Mouse (Mus musculus) neural tube, embryonic 15.5 days (tissue): ENCODE results near the gene Utp20. TPM values are rescaled to one million over a fixed set of nuclear protein-coding genes. Genes with fewer than 3 reads are reported as not detected.
"Not testable (repeated sequence)": the region's sequence is repeated elsewhere in the genome, so short reads cannot be mapped to it uniquely, and the experiment has no call there.

Experiments
- ATAC-seq: fragments of 200-750 bp; cut with Nextera tagmentation; 2 replicates; pipeline ENCODE4 v1.8.0; 2017; ENCODE audit warnings: mild to moderate bottlenecking, moderate TSS enrichment, moderate library complexity; ENCODE audit not compliant: low FRiP score
- H3K27ac ChIP-seq: fragments of 300-500 bp; sonication (generic); replicated peaks from 2 replicates; pipeline ENCODE4 v1.5.1; 2015; ENCODE audit warnings: mild to moderate bottlenecking, inconsistent platforms
- H3K27me3 ChIP-seq: fragments of 300-500 bp; sonication (generic); replicated peaks from 2 replicates; pipeline ENCODE4 v1.6.1; 2015; ENCODE audit warnings: inconsistent platforms
- H3K36me3 ChIP-seq: fragments of 300-500 bp; sonication (generic); 2 replicates; pipeline ENCODE4 v1.6.1; 2015; ENCODE audit warnings: inconsistent platforms
- H3K4me1 ChIP-seq: fragments of 300-500 bp; sonication (generic); 2 replicates; pipeline ENCODE4 v1.6.1; 2015; ENCODE audit warnings: inconsistent platforms
- H3K4me2 ChIP-seq: fragments of 300-500 bp; sonication (generic); 2 replicates; pipeline ENCODE4 v1.6.1; 2015; ENCODE audit warnings: inconsistent platforms, mild to moderate bottlenecking, moderate library complexity
- H3K4me3 ChIP-seq: fragments of 300-500 bp; sonication (generic); replicated peaks from 2 replicates; pipeline ENCODE4 v1.5.1; 2015; ENCODE audit warnings: mild to moderate bottlenecking, inconsistent platforms
- H3K9ac ChIP-seq: fragments of 300-500 bp; sonication (generic); replicated peaks from 2 replicates; pipeline ENCODE4 v1.6.1; 2015; ENCODE audit warnings: mild to moderate bottlenecking, inconsistent platforms
- H3K9me3 ChIP-seq: fragments of 300-500 bp; sonication (generic); replicated peaks from 2 replicates; pipeline ENCODE4 v1.6.1; 2016; ENCODE audit warnings: inconsistent platforms
- WGBS: fragments of 180-500 bp; shearing (Covaris S2); methylation state at CpG from one replicate; pipeline ENCODE4 v1.1.7; 2015; ENCODE audit warnings: mixed read lengths; 5-methylcytosine and 5-hydroxymethylcytosine counted together
- polyA plus RNA-seq: library from polyadenylated mRNA; unstranded; fragments of >200 nt; fragmentation: Nextera tagmentation; extraction: Ambion mirVana; gene quantifications from 2 replicates; pipeline ENCODE4 v1.2.1, GENCODE M21; 2015

The Utp20 gene
- polyA plus RNA-seq, 1 experiment from 2014 or later, result 8.2 TPM

DNA sequence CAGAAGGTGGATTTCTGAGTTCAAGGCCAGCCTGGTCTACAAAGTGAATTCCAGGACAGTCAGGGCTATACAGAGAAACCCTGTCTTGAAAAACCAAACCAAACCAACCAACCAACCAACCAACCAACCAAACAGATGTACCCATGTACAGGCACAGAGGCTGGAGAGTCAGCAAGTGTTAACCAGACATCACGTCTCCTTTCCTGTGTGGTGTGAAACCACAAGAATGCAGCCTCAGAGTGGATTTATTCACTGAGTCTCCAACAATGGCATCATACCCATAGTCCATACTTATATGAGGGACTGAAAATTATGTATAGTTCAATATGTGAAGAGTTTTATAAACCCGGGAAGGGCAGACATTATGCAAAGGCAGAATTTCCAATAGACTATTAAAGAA lies 43.5 kb downstream of the Utp20 start:
- not testable (repeated sequence) for H3K9ac ChIP-seq, ATAC-seq, H3K4me2 ChIP-seq, H3K27me3 ChIP-seq, H3K27ac ChIP-seq, H3K4me1 ChIP-seq, H3K4me3 ChIP-seq, H3K9me3 ChIP-seq
- WGBS, result 96% methylated on average over 2 of the region's 2 CpGs
- H3K36me3 ChIP-seq, result peaks cover 33% of the 10 kb centered on the region

DNA sequence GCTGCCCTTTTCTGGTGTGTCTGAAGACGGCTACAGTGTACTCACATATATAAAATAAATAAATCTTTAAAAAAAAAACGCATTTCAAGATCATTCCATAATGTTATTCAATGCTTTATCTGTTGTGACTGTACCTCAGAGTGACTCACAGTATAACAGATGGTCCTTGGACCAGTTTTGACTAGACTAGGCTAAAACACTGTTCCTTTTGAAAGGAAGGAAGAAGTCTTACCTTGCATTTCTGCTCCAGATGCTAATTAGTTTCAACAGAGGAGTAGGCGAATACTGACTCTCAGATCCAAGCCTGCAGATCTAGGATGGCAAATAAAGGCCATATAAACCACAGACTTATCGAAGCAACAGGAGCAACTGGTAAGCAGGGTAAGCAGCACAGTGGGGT lies 45.9 kb downstream of the Utp20 start:
- Histone ChIP-seq H3K9me3 (no peaks in the 10 kb centered on the region), H3K4me2 (no peak overlapping the region), H3K27me3 (no peaks in the 10 kb centered on the region), H3K9ac (no peak overlapping the region), H3K4me3 (no peak overlapping the region), H3K4me1 (no peaks in the 10 kb centered on the region), H3K27ac (no peak overlapping the region), H3K36me3 (peaks cover 33% of the 10 kb centered on the region)
- WGBS, result 92% methylated on average over 4 of the region's 4 CpGs
- ATAC-seq, result no peak

DNA sequence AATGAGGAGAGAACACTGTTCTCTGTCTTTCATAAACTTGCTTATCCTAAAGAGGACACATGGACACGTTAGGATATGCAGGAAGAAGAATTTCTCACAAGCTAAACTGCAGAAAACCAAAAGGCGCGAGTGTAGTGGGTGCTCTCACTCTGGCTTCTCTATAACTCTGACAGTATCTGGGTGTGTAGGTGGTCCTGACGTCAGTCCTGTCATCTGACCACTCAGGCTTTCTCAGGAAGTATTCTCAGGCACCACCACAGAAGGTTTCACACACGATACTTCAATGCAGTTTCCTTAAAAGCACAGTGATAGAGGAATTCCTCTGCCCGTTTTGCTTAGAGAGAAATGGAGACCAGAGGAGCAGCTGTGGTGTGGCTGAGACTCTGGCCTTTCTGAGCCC lies 50.4 kb downstream of the Utp20 start:
- no peaks in the 10 kb centered on the region for H3K4me1 ChIP-seq
- no peak overlapping the region for H3K9ac ChIP-seq
- peaks cover 40% of the 10 kb centered on the region for H3K36me3 ChIP-seq
- H3K27ac ChIP-seq, result no peak overlapping the region
- ATAC-seq, result no peak
- H3K9me3 ChIP-seq, result no peaks in the 10 kb centered on the region
- H3K4me2 ChIP-seq, result no peak overlapping the region
- 90% methylated on average over 6 of the region's 6 CpGs for WGBS
- H3K4me3 ChIP-seq, result no peak overlapping the region
- H3K27me3 ChIP-seq, result no peaks in the 10 kb centered on the region

DNA sequence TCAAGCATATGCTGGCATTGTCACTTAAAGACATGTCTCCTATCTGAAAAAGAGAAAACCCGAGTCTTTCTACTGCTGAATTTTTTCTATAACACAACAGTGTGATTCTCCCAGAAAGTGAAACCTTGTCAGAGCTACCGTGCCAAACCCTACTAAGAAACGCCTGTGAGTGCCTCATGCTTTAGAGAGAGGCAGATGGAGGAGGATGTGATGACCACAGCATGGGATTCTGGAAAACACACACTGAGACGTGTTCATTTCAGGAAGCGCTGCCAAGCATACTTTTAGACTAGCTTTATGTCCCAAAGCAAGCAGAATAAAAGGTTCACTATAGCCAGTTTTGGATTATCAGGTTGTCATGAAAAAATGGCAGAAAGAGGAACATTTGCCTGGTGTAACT lies 53.6 kb downstream of the Utp20 start:
- not testable (repeated sequence) for H3K27ac ChIP-seq, H3K9ac ChIP-seq, H3K27me3 ChIP-seq, H3K4me2 ChIP-seq, H3K4me3 ChIP-seq, H3K9me3 ChIP-seq, ATAC-seq, H3K4me1 ChIP-seq
- peaks cover 61% of the 10 kb centered on the region for H3K36me3 ChIP-seq
- 92% methylated on average over 5 of the region's 5 CpGs for WGBS

DNA sequence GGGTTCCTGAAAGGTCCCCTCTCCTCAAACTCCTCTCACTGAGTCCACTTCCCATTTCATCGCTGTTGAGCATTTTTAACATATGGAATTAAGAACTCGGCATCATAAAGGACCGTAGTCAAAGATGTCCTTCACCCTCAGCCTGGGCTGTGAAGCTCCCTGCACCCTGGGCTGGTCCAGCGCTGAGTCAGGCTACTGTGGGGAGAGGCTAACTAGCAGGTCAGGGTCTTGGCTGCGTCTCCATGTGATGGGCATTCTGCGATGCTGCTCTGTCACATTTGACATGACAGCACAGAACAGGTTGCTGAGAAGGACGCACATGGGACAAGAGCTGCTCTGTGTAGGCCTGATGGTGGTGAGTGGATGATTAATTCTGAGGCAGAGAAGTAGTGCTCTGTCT lies 56.9 kb downstream of the Utp20 start:
- H3K36me3 ChIP-seq, result peaks cover 72% of the 10 kb centered on the region
- no peaks in the 10 kb centered on the region for H3K9me3 ChIP-seq
- ATAC-seq, result no peak
- H3K4me2 ChIP-seq, result no peak overlapping the region
- H3K4me1 ChIP-seq, result no peaks in the 10 kb centered on the region
- H3K4me3 ChIP-seq, result no peak overlapping the region
- H3K9ac ChIP-seq, result no peak overlapping the region
- no peaks in the 10 kb centered on the region for H3K27me3 ChIP-seq
- no peak overlapping the region for H3K27ac ChIP-seq
- WGBS, result 97% methylated on average over 7 of the region's 7 CpGs

DNA sequence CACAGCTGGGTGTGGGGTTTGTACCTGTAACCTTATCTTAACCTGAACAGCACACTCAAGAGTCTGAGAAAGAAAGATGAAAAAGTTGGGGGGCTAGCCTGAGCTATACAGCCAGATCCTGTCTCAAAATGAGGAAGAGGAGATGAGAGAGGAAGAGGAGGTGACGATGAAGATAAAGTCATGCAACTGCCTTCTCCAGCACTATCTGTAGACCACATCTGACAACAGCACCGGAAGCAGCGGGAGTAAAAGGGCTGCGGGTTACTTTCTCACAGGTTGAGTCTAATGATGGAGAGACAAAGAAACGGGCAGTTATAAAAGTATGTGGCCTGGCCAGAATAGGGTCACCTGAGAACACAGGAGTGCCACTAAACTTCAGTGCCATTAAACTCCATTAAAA lies 57.6 kb downstream of the Utp20 start:
- ATAC-seq, result no peak
- Histone ChIP-seq H3K4me3 (no peak overlapping the region), H3K9ac (no peak overlapping the region), H3K27me3 (no peaks in the 10 kb centered on the region), H3K36me3 (peaks cover 76% of the 10 kb centered on the region), H3K4me1 (no peaks in the 10 kb centered on the region), H3K9me3 (no peaks in the 10 kb centered on the region), H3K27ac (no peak overlapping the region), H3K4me2 (no peak overlapping the region)
- WGBS, result 95% methylated on average over 5 of the region's 5 CpGs

DNA sequence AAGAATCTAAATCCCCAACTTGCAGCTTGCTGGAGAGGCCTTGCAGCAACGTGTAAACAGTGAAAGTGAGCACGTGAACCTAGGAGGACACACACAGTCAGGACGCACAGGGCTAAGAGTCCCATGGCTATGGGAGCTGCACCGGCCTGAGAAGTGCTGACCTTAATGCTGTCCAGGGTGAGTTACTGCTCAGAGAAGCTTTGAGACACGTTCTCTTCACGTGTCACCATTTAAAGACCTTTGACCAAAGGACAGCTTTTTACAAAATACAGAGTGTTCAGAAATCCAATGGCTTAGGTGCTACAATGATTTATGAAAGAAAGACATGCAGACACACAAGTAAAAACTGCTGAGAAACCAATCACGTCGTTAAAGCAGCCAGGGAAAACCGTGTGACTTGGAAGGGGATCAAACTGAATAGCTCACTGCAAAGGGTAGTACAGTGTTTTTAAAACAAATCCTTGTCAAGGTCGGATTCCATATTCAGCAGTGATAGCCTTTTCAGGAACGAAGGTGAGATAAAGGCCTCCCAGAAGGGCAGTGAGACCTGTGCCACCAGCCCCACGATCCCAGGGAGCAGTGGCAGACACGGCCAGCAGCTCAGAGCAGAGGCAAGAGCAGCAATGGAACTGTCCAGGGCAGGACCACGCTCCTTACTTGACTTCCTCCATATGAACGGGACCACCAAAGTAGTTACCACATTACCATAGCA lies 61.0 kb downstream of the Utp20 start:
- H3K4me2 ChIP-seq, result no peak overlapping the region
- no peak for ATAC-seq
- no peak overlapping the region for H3K9ac ChIP-seq
- H3K4me3 ChIP-seq, result no peak overlapping the region
- no peaks in the 10 kb centered on the region for H3K9me3 ChIP-seq
- no peaks in the 10 kb centered on the region for H3K27me3 ChIP-seq
- WGBS, result 93% methylated on average over 15 of the region's 15 CpGs
- H3K4me1 ChIP-seq, result no peaks in the 10 kb centered on the region
- no peak overlapping the region for H3K27ac ChIP-seq
- H3K36me3 ChIP-seq, result peaks cover 75% of the 10 kb centered on the region

DNA sequence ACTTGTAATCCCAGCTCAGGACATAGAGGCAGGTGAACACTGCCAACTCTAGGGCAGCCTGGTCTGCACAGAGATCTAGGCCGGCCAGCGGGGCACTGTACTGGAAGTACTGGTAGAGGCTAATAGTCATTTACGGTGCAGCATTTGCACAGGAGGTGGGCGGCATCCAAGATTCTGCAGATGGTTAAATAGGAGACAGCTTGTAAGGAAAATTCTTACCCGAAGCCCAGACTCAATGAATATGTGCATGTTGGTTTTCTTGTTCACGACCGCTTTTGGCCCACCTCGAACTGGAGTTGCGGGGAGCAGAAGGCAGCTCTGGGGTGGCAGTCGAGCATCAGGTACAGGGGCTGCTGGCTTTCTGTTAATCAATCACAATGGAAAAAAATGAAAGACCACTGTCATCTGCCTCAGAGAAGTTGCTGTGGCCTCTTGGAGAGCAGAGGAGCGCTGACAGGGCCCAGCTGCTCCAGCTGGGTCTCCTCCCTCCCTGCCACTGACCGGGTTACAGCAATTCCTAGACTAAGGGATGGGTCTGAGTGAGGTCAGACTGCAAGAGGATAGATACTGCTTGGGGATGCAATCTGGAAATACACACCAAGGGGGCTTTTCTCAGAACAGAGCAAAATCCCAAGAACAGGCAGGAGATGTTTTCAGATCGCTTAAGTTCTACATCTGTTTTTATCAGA lies 64.9 kb downstream of the Utp20 start:
- no peak for ATAC-seq

DNA sequence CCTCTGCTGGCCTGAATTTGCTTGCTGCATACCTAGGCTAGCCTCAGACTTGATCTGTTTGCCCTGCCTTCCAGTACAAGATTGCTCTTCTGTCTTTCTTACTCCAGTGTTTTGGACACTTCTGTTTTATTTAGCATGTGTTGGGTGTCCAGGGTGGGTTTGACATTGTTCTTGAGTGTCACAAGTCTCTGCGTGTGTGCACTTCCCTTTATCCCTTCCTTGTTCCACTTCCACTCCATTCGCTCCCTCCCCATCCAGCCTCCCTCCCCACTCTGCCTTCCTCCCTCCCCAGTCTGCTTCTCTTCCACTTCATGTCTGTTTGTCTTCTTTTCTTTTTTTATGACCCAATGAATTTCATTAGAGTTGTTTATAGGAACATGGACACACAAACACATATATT lies 85.2 kb downstream of the Utp20 start:
- H3K27me3 ChIP-seq, result no peaks in the 10 kb centered on the region
- no peak overlapping the region for H3K9ac ChIP-seq
- ATAC-seq, result no peak
- no peaks in the 10 kb centered on the region for H3K9me3 ChIP-seq
- H3K4me2 ChIP-seq, result no peak overlapping the region
- no peaks in the 10 kb centered on the region for H3K4me1 ChIP-seq
- peaks cover 60% of the 10 kb centered on the region for H3K36me3 ChIP-seq
- no peak overlapping the region for H3K4me3 ChIP-seq
- no peak overlapping the region for H3K27ac ChIP-seq
- WGBS, result 92% methylated on average over 2 of the region's 2 CpGs

More for the DNA sequence above, 64.9 kb downstream of the Utp20 start:
- Histone ChIP-seq H3K4me1 (no peaks in the 10 kb centered on the region), H3K36me3 (peaks cover 76% of the 10 kb centered on the region), H3K9me3 (no peaks in the 10 kb centered on the region), H3K27ac (no peak overlapping the region), H3K4me2 (no peak overlapping the region), H3K9ac (no peak overlapping the region), H3K27me3 (no peaks in the 10 kb centered on the region), H3K4me3 (no peak overlapping the region)
- 95% methylated on average over 13 of the region's 13 CpGs for WGBS

DNA sequence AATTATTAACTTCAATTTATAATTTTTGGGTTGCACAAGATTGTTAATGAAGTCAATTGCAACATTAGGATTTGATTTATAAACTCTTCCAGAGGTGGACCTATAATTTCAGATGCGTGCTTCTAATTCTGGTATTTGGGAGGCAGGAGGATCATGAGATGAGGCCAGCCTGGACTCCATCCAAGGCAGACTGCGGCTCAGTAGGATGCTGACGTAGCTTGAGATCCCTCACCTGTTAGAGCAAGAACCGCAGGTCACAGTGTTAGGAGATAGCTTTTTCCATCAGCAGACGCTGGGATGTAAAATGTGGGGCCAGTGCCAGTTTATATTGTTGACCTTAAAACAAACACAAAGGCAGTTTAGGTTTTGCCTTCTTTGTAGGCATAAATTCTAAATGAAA lies 85.8 kb downstream of the Utp20 start:
- Histone ChIP-seq H3K4me2 (no peak overlapping the region), H3K27ac (no peak overlapping the region), H3K4me3 (no peak overlapping the region), H3K36me3 (peaks cover 61% of the 10 kb centered on the region), H3K9ac (no peak overlapping the region), H3K4me1 (no peaks in the 10 kb centered on the region), H3K9me3 (no peaks in the 10 kb centered on the region), H3K27me3 (no peaks in the 10 kb centered on the region)
- ATAC-seq, result no peak
- 91% methylated on average over 5 of the region's 5 CpGs for WGBS

DNA sequence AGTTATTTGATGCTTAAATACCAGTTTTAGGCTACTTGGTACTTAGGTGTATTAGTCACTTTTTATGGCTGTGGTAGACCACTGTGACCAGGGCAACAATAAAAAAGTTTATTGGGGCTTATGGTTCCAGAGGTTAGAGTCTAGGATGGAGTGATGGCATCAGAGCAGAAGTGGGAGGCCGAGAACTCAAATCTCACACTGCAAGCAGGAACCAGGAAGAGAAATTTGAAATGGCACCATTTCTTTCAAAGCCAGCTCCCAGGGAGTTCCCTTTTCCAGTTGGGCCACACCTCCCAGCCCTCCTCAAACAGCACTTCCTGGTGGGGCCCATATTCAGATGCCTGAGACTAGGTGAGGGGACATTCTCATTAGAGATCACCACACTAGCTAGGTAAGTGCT lies 86.8 kb downstream of the Utp20 start:
- Histone ChIP-seq H3K27ac (no peak overlapping the region), H3K4me1 (no peaks in the 10 kb centered on the region), H3K9me3 (no peaks in the 10 kb centered on the region), H3K36me3 (peaks cover 53% of the 10 kb centered on the region), H3K4me3 (no peak overlapping the region), H3K9ac (no peak overlapping the region), H3K4me2 (no peak overlapping the region), H3K27me3 (no peaks in the 10 kb centered on the region)
- no peak for ATAC-seq
- WGBS, result 92% methylated on average over 1 of the region's 1 CpGs

DNA sequence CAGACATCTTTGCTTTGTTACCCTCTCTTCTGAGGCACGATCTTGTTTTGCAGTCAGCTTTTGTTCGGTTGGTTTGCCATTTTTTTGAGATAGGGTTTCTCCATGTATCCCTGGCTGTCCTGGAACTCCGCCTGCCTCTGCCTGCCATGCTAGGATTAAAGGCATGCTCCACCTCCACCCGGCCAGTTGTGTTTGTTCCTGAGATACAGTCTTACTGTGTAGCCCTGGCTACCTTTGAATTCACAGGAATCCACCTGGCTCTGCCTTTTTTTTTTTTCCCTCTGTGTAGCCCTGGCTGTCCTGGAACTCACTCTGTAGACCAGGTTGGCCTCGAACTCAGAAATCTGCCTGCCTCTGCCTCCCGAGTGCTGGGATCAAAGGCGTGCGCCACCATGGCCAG lies 87.5 kb downstream of the Utp20 start:
- not testable (repeated sequence) for H3K4me1 ChIP-seq, H3K4me3 ChIP-seq, H3K9me3 ChIP-seq, H3K27ac ChIP-seq, ATAC-seq, H3K9ac ChIP-seq, H3K4me2 ChIP-seq, H3K27me3 ChIP-seq
- peaks cover 45% of the 10 kb centered on the region for H3K36me3 ChIP-seq
- 98% methylated on average over 8 of the region's 8 CpGs for WGBS
